Mouse (Mus musculus): ENCODE data around the gene Nup160.

Gene Nup160

GRCm38 (mm10) chr2:90677007-90677406, at the start of gene Nup160:
Nup160 (plus strand) TSS chr2:90677215.
- no peak for DNase-seq (ENCODE audit: low spot score)

GRCm38 (mm10) chr2:90628261-90628660, 48.8 kb upstream of the Nup160 start:
- DNase-seq (ENCODE audit: low spot score) = no peak

GRCm38 (mm10) chr2:90629552-90629951, 47.5 kb upstream of the Nup160 start:
- DNase-seq (ENCODE audit: low spot score) = peak; percentile 12

- DNase-seq (ENCODE audit: low spot score) = no peak
Measured at GRCm38 (mm10) chr2:90631938-90632733, 44.9 kb upstream of the Nup160 start.

GRCm38 (mm10) chr2:90634671-90635070, 42.3 kb upstream of the Nup160 start:
- no peak for DNase-seq (ENCODE audit: low spot score)

- no peak for DNase-seq (ENCODE audit: low spot score)
Measured at GRCm38 (mm10) chr2:90635085-90635723, 41.8 kb upstream of the Nup160 start.

- no peak for DNase-seq (ENCODE audit: low spot score)
Measured at GRCm38 (mm10) chr2:90636853-90637252, 40.2 kb upstream of the Nup160 start.

GRCm38 (mm10) chr2:90638986-90639746, 37.8 kb upstream of the Nup160 start:
- DNase-seq (ENCODE audit: low spot score) = no peak

GRCm38 (mm10) chr2:90639747-90640699, 37.0 kb upstream of the Nup160 start:
- DNase-seq (ENCODE audit: low spot score) = no peak

- peak; percentile 11 for DNase-seq (ENCODE audit: low spot score)
Measured at GRCm38 (mm10) chr2:90641007-90641709, 35.9 kb upstream of the Nup160 start.

GRCm38 (mm10) chr2:90641710-90642039, 35.3 kb upstream of the Nup160 start:
- DNase-seq (ENCODE audit: low spot score) = no peak

- no peak for DNase-seq (ENCODE audit: low spot score)
Measured at GRCm38 (mm10) chr2:90647084-90647483, 29.9 kb upstream of the Nup160 start.

GRCm38 (mm10) chr2:90649405-90649804, 27.6 kb upstream of the Nup160 start:
- DNase-seq (ENCODE audit: low spot score) = no peak

- no peak for DNase-seq (ENCODE audit: low spot score)
Measured at GRCm38 (mm10) chr2:90649965-90650364, 27.1 kb upstream of the Nup160 start.

- DNase-seq (ENCODE audit: low spot score) = no peak
Measured at GRCm38 (mm10) chr2:90652101-90652500, 24.9 kb upstream of the Nup160 start.

GRCm38 (mm10) chr2:90652993-90653392, 24.0 kb upstream of the Nup160 start:
- no peak for DNase-seq (ENCODE audit: low spot score)

GRCm38 (mm10) chr2:90655449-90655848, 21.6 kb upstream of the Nup160 start:
- DNase-seq (ENCODE audit: low spot score) = no peak

GRCm38 (mm10) chr2:90658613-90659012, 18.4 kb upstream of the Nup160 start:
- DNase-seq (ENCODE audit: low spot score) = no peak

GRCm38 (mm10) chr2:90659016-90659415, 18.0 kb upstream of the Nup160 start:
- DNase-seq (ENCODE audit: low spot score) = no peak

GRCm38 (mm10) chr2:90659639-90660038, 17.4 kb upstream of the Nup160 start:
- no peak for DNase-seq (ENCODE audit: low spot score)

GRCm38 (mm10) chr2:90660947-90661346, 16.1 kb upstream of the Nup160 start:
- no peak for DNase-seq (ENCODE audit: low spot score)
